Mouse (Mus musculus): Measurements from ENCODE around the gene Osm. TPM values are rescaled to one million over a fixed set of nuclear protein-coding genes. Genes with fewer than 3 reads are reported as not detected.

Gene Osm
- polyA plus RNA-seq (2015; fragmentation: Nextera tagmentation; extraction: Ambion mirVana) = not detected in 2 replicates

DNA sequence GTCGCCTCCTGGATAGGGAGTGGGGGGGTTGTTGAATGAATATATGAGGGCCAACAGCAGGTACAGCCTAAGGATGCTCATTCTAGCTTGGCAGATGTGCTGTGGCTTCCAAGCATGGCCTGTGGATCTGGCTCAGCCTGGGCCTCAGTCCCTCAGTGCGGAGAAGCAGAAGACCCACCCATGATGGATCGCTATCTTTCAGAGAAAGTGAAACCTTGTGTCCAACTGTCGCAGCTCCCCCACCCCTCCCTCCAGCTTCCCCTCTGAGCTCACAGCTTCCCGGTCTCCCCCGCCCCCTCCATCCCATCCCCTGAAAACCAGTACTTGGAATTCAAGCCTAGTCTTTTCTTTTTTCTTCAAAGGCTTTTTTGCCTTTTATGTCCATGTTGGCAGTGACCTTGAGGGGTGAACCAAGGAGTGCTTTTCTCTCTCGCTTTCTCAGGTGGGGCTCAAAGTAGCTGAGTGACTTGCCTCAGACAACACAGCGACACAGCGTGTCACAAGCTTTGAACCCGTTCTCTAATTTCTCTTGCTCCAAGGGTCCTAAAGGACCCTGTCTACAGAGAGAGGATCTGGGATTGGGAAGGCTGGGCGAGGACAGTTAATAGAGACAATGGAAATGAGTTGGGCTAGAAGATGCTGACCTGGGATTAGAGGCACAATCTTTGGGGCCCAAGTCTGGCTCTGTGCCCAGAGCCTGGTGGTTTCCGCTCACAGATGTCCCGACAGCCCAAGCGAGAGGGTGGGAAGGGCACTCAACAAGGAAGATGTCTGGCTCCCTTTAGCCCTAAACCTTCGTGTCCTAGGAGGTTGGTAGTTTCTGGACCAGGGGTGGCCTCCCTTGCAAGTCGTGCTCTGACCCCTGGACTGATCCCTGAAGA is at the start of gene Osm:
TSS of gene Osm (plus strand) at position 756 of the 881 bp plus-strand sequence.
- Histone ChIP-seq H3K9me3 (0 out of 2 replicates have a peak, but pooled peaks cover 3% of the 10 kb centered on the region), H3K27ac (no peak within 1 kb of the TSS), H3K4me1 (no peaks in the 10 kb centered on the region), H3K36me3 (no peaks in the 10 kb centered on the region), H3K4me2 (no peak within 1 kb of the TSS), H3K4me3 (no peak within 1 kb of the TSS), H3K9ac (no peak within 1 kb of the TSS), H3K27me3 (no peaks in the 10 kb centered on the region)
- WGBS = 74% methylated on average over 16 of the region's 16 CpGs
- no peak for ATAC-seq (ENCODE audit: insufficient number of reproducible peaks, insufficient read depth, low FRiP score, low TSS enrichment, low read depth)

DNA sequence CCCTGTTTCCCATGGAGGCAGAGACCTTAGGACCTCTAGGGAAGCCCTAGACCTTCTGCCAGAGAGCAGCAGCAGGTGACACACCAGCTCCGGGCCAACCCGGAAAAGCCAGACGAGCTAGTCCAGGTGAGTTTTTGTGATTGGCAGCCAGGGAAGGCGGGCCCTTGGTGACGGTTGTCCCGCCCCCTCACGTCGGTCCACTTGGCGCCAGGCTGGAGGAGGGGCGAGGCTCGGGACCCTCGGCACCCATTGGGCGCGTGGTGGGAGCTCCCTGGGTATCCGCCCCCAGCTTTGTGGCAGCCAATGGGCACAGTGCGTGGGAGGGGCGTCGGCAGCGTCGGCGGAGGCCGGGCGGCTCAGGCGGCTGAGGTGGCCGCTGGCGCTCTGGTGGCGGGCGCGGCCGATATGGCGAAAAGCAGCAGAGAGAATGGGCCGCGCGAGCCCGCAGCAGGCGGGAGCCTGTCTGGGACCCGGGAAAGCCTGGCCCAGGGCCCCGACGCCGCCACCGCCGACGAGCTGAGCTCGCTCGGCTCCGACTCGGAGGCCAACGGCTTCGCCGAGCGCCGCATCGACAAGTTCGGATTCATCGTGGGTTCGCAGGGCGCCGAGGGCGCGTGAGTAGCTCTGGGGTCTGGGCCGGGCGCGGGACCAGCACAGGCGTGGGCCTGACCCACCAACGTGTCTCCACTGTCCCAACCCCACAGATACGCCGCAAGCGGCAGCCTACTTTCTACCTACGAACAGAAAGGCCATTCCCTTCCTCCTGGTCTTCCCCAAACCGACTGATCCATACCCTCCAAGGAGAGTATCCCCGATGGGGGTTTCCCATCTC is 49.5 kb upstream of the Osm start, which contains the start of gene Tbc1d10a:
TSS of gene Tbc1d10a (plus strand) at position 304 of the 832 bp plus-strand sequence.
- H3K9me3 ChIP-seq = no peaks in the 10 kb centered on the region
- peak within 1 kb of the TSS; percentile 73 for H3K4me3 ChIP-seq
- peak within 1 kb of the TSS; percentile 86 for H3K4me2 ChIP-seq
- peak; percentile 99 for ATAC-seq (ENCODE audit: insufficient number of reproducible peaks, insufficient read depth, low FRiP score, low TSS enrichment, low read depth)
- H3K27me3 ChIP-seq = no peaks in the 10 kb centered on the region
- WGBS = under 1% methylated on average over 71 of the region's 71 CpGs
- peak within 1 kb of the TSS; percentile 60; the same call in 1 of the 2 replicates for H3K27ac ChIP-seq
- peak within 1 kb of the TSS; percentile 87 for H3K9ac ChIP-seq
- H3K36me3 ChIP-seq = peaks cover 15% of the 10 kb centered on the region
- peaks cover 40% of the 10 kb centered on the region for H3K4me1 ChIP-seq

DNA sequence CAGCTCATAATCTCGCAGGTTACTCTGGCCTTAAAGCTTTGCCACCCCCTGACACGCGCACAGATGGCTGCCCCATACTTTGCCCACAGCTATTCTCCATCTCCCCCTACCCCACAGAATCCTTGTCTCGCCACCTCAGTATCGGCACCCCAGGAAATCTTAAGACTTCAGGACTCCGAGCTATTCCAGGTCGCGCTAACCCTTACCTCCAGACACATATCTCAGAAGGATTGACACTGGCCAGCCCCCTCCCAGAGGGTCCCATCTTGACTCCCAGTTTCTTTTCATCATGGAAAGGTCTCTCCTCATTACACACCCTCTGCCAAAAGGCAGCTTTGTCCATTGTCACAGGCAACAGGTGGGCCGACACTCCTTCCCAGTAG is 48.9 kb upstream of the Osm start:
- no peak overlapping the region for H3K27ac ChIP-seq
- no peaks in the 10 kb centered on the region for H3K27me3 ChIP-seq
- ATAC-seq (ENCODE audit: insufficient number of reproducible peaks, insufficient read depth, low FRiP score, low TSS enrichment, low read depth) = no peak
- no peaks in the 10 kb centered on the region for H3K9me3 ChIP-seq
- peaks cover 12% of the 10 kb centered on the region for H3K36me3 ChIP-seq
- H3K9ac ChIP-seq = peak overlapping the region; percentile 87
- H3K4me3 ChIP-seq = peak overlapping the region; percentile 73
- H3K4me2 ChIP-seq = peak overlapping the region; percentile 86
- WGBS = 11% methylated on average over 9 of the region's 9 CpGs
- H3K4me1 ChIP-seq = peaks cover 46% of the 10 kb centered on the region

DNA sequence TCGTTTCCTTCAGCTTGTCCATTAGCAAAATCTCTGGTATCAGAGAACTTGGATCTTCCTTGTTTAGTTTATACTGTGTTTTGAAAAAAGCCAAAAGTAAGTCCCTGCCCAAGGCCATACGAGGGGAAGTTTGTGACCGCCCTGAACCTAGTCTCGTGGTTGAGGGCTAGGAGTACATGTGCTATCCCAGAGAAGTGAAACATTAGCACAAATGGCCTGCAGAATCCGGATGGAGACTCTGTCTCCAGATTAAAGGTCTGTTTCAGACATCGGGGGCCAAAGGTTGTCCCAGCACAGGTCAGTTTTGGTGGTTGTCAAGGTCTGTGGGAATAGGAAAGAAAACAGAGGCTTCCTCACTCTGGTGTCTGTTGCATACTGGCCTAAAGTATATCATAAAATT is 47.0 kb upstream of the Osm start:
- no peak overlapping the region for H3K27ac ChIP-seq
- 0 out of 2 replicates have a peak, but pooled peaks cover 3% of the 10 kb centered on the region for H3K36me3 ChIP-seq
- H3K9me3 ChIP-seq = no peaks in the 10 kb centered on the region
- H3K4me2 ChIP-seq = 0 out of 2 replicates have a peak overlapping the region, but pooled peaks have one; percentile 86
- H3K4me3 ChIP-seq = no peak overlapping the region
- no peak for ATAC-seq (ENCODE audit: insufficient number of reproducible peaks, insufficient read depth, low FRiP score, low TSS enrichment, low read depth)
- WGBS = 86% methylated on average over 6 of the region's 6 CpGs
- H3K27me3 ChIP-seq = no peaks in the 10 kb centered on the region
- no peak overlapping the region for H3K9ac ChIP-seq
- H3K4me1 ChIP-seq = peaks cover 58% of the 10 kb centered on the region

DNA sequence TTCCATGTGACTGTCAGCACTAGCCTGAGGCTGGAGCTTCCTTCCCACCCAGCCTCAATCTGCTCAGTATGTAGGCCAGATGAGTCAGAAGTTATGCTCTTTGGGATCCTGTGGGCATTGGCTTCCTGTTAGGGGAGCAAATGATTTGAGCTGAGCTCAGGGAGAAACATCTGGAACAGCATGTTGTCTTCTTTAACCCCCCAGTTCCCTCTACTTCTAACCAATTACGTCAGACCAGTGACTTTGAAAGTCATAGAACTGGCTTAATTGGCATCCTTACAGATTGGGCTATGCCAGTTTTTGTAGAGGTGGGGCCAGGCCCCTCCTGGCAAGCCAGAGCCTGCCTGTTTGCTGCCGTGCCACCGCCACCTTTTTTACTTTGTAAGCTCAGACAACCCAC is 45.5 kb upstream of the Osm start:
- Histone ChIP-seq H3K4me3 (no peak overlapping the region), H3K9ac (peak overlapping the region; percentile 12; the same call in 1 of the 2 replicates), H3K27me3 (no peaks in the 10 kb centered on the region), H3K4me2 (0 out of 2 replicates have a peak overlapping the region, but pooled peaks have one; percentile 14), H3K4me1 (peaks cover 58% of the 10 kb centered on the region), H3K36me3 (peaks cover 3% of the 10 kb centered on the region; the same call in 1 of the 2 replicates), H3K9me3 (no peaks in the 10 kb centered on the region), H3K27ac (peak overlapping the region; percentile 39; the same call in 1 of the 2 replicates)
- WGBS = 55% methylated on average over 3 of the region's 3 CpGs
- ATAC-seq (ENCODE audit: insufficient number of reproducible peaks, insufficient read depth, low FRiP score, low TSS enrichment, low read depth) = no peak

- H3K36me3 ChIP-seq = peaks cover 3% of the 10 kb centered on the region; the same call in 1 of the 2 replicates
- H3K4me1 ChIP-seq = peaks cover 66% of the 10 kb centered on the region
- no peak overlapping the region for H3K4me2 ChIP-seq
- ATAC-seq (ENCODE audit: insufficient number of reproducible peaks, insufficient read depth, low FRiP score, low TSS enrichment, low read depth) = no peak
- no peak overlapping the region for H3K9ac ChIP-seq
- H3K27ac ChIP-seq = peak overlapping the region; percentile 75; the same call in 1 of the 2 replicates
- WGBS = 61% methylated on average over 3 of the region's 3 CpGs
- H3K27me3 ChIP-seq = no peaks in the 10 kb centered on the region
- H3K4me3 ChIP-seq = no peak overlapping the region
- no peaks in the 10 kb centered on the region for H3K9me3 ChIP-seq
Measured at GRCm38 (mm10) chr11:4192757-4193156, 43.5 kb upstream of the Osm start.

- no peaks in the 10 kb centered on the region for H3K9me3 ChIP-seq
- no peak overlapping the region for H3K9ac ChIP-seq
- H3K27ac ChIP-seq = no peak overlapping the region
- no peak overlapping the region for H3K4me2 ChIP-seq
- H3K36me3 ChIP-seq = peaks cover 3% of the 10 kb centered on the region; the same call in 1 of the 2 replicates
- ATAC-seq (ENCODE audit: insufficient number of reproducible peaks, insufficient read depth, low FRiP score, low TSS enrichment, low read depth) = no peak
- H3K4me1 ChIP-seq = peaks cover 60% of the 10 kb centered on the region
- no peak overlapping the region for H3K4me3 ChIP-seq
- no peaks in the 10 kb centered on the region for H3K27me3 ChIP-seq
Measured at GRCm38 (mm10) chr11:4193420-4193819, 42.8 kb upstream of the Osm start.

GRCm38 (mm10) chr11:4195597-4196031 is 40.6 kb upstream of the Osm start:
- Histone ChIP-seq H3K9ac (no peak overlapping the region), H3K36me3 (peaks cover 3% of the 10 kb centered on the region; the same call in 1 of the 2 replicates), H3K4me2 (no peak overlapping the region), H3K27me3 (no peaks in the 10 kb centered on the region), H3K4me3 (no peak overlapping the region), H3K9me3 (no peaks in the 10 kb centered on the region), H3K27ac (no peak overlapping the region), H3K4me1 (peaks cover 53% of the 10 kb centered on the region)
- WGBS = 76% methylated on average over 3 of the region's 3 CpGs
- no peak for ATAC-seq (ENCODE audit: insufficient number of reproducible peaks, insufficient read depth, low FRiP score, low TSS enrichment, low read depth)

- ATAC-seq (ENCODE audit: insufficient number of reproducible peaks, insufficient read depth, low FRiP score, low TSS enrichment, low read depth) = no peak
- 59% methylated on average over 8 of the region's 8 CpGs for WGBS
- Histone ChIP-seq H3K9me3 (no peaks in the 10 kb centered on the region), H3K27ac (no peak overlapping the region), H3K4me3 (no peak overlapping the region), H3K4me1 (peaks cover 42% of the 10 kb centered on the region), H3K9ac (peak overlapping the region; percentile 32; the same call in 1 of the 2 replicates), H3K4me2 (no peak overlapping the region), H3K36me3 (peaks cover 3% of the 10 kb centered on the region; the same call in 1 of the 2 replicates), H3K27me3 (no peaks in the 10 kb centered on the region)
Measured at GRCm38 (mm10) chr11:4196636-4197035, 39.6 kb upstream of the Osm start.

- Histone ChIP-seq H3K4me3 (no peak overlapping the region), H3K9me3 (no peaks in the 10 kb centered on the region), H3K36me3 (no peaks in the 10 kb centered on the region; the same call in 1 of the 2 replicates), H3K9ac (no peak overlapping the region), H3K4me2 (no peak overlapping the region), H3K27me3 (no peaks in the 10 kb centered on the region), H3K4me1 (peaks cover 34% of the 10 kb centered on the region), H3K27ac (no peak overlapping the region)
- no peak for ATAC-seq (ENCODE audit: insufficient number of reproducible peaks, insufficient read depth, low FRiP score, low TSS enrichment, low read depth)
- 71% methylated on average over 1 of the region's 1 CpGs for whole genome bisulfite sequencing
Measured at GRCm38 (mm10) chr11:4197691-4198090, 38.5 kb upstream of the Osm start.

DNA sequence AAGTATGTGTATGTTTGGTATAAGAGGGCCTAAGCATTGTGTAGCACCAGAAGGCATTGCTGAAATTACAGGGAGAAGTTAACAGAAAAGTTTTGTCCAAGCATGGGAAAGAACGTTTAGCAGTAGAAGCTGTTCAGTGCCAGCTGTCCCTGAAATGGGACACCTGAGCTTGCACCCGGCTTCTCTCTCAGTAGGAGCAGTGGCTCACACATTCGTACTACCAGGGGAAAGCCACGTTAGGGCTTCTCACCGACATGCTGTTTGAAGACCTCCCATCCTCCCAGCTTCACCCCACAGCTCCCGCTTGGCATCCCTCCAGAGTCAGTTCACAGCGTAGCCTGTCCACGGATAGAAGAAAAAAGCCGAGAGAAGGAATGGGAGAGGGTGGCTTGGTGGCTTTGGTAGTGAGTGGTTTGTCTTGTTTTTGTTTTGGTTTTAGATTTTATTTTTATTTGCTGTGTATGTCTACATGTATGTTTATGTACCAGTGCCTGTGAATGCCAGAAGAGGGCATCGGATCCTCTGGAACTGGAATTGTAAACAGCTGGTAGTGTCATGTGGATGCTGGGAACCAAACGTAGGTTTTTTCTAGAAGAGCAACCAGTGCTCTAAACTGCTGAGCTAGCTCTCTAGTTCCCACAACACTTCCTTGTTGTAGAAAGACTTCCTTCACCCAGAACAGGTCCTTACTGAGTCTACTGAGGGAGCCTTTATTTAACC is 34.1 kb upstream of the Osm start:
- no peak for ATAC-seq (ENCODE audit: insufficient number of reproducible peaks, insufficient read depth, low FRiP score, low TSS enrichment, low read depth)
- Histone ChIP-seq H3K4me3 (no peak overlapping the region), H3K27me3 (no peaks in the 10 kb centered on the region), H3K27ac (no peak overlapping the region), H3K9ac (no peak overlapping the region), H3K36me3 (peaks cover 17% of the 10 kb centered on the region), H3K4me2 (no peak overlapping the region), H3K9me3 (no peaks in the 10 kb centered on the region), H3K4me1 (peaks cover 15% of the 10 kb centered on the region)
- WGBS = 75% methylated on average over 11 of the region's 11 CpGs

All from embryonic facial prominence, embryonic 13.5 days (tissue).